Mouse (Mus musculus) embryonic fibroblast, embryonic 13.5 days (primary cell): Measurements from ENCODE around the gene Prss30. TPM values are rescaled to one million over a fixed set of nuclear protein-coding genes. Genes with fewer than 3 reads are reported as not detected.

Source experiments
- H3K27ac ChIP-seq: 2 replicates; pipeline ENCODE4 v1.5.1; 2012; ENCODE audit warnings: low read length, control low read depth, inconsistent platforms; ENCODE audit not compliant: insufficient read depth
- H3K4me1 ChIP-seq: 2 replicates; pipeline ENCODE4 v1.6.1; 2011; ENCODE audit warnings: low read length; ENCODE audit not compliant: control insufficient read depth, insufficient read depth
- H3K4me3 ChIP-seq: 2 replicates; pipeline ENCODE4 v1.5.1; 2011; ENCODE audit warnings: mild to moderate bottlenecking, control low read depth, low read length; ENCODE audit not compliant: insufficient read depth
- CTCF ChIP-seq: IDR thresholded peaks from 2 replicates; pipeline ENCODE4 v1.5.1; 2011; ENCODE audit warnings: mild to moderate bottlenecking, control low read depth, low read length, moderate library complexity, borderline replicate concordance; ENCODE audit not compliant: insufficient read depth
- POLR2A ChIP-seq: IDR thresholded peaks from 2 replicates; pipeline ENCODE4 v1.6.1; 2011; ENCODE audit warnings: low read depth, mild to moderate bottlenecking, control low read depth, low read length, moderate library complexity
- polyA plus RNA-seq: library from polyadenylated mRNA; stranded (reverse); fragments of >200 nt; gene quantifications from 2 replicates; pipeline ENCODE4 v1.2.4, GENCODE M21; 2011; ENCODE audit warnings: low read depth; ENCODE audit not compliant: missing spikeins, insufficient read length

Prss30 gene
- polyA plus RNA-seq, 1 experiment, result not detected

DNA sequence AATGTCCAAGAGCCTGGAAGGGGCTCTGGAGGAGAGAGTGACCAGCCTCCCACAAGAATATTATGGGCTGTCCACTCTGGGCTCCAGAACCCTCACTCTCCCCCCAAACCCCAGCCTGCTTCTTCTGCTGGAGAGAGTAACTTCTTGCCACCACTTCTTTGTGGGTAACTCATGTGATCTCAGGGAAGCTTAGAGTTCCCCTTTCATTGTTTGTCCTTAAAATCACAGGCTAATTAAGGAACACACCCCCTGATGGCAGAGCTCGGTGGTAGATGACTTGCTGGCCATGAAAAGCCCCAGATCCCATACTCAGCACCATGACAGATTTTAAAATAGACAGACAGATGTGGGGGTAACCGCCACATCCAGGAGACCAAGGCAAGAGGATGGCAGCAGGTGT is 26.6 kb upstream of the Prss30 start:
- Histone ChIP-seq H3K4me1 (no peaks in the 10 kb centered on the region), H3K27ac (no peak overlapping the region), H3K4me3 (no peak overlapping the region)
- no peak for TF ChIP-seq POLR2A
- no peak for TF ChIP-seq CTCF

DNA sequence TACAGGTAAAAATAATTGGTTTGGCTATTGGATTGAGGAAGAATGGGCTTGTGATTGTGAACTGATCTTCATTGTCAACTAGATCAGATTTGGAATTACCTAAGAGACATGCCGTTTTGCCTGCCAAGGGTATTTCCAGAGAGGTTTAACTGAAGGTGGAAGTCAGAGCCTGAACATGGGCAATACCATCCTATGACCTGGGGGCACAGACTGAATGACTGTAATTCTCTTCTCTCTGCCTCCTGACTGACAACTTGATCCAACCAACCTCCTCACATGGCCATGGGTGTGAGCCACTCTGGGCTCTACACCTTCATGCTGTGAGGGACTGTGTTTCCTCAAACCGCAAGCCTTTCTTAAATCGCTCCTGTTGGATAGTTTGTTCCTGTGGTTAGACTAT is 24.7 kb upstream of the Prss30 start:
- H3K4me1 ChIP-seq, result peaks cover 7% of the 10 kb centered on the region
- H3K27ac ChIP-seq, result no peak overlapping the region
- TF ChIP-seq POLR2A, result no peak
- TF ChIP-seq CTCF, result no peak
- H3K4me3 ChIP-seq, result no peak overlapping the region

DNA sequence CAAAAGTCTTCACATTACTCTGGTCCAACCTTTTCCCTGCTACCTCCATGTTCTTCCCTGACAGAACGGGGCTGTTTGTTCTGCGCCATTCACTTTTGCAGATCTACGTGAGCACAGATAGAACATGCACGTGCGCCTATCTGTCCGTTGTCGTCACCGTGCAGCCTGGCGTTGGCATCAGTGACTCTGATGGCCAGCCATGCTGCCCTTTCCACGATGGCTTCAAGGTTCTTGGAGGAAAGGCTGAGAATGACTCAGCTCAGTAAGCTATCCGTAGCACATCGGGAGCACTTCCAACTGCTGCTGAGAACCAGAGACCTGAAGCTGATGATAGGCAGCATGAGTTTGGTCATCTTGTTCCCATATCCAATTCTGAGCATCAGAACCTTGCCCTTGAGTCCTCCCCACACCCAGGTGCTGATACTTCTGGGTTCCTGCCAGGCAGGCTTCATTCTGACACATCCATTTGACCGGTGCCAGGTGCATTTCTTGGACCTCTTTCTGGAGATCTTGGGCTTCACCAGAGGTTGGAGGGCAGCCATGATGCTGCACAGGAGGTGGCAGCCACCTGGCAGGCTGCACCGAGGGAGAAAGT is 23.8 kb upstream of the Prss30 start:
- H3K4me3 ChIP-seq, result no peak overlapping the region
- TF ChIP-seq POLR2A, result no peak
- TF ChIP-seq CTCF, result no peak
- peaks cover 14% of the 10 kb centered on the region for H3K4me1 ChIP-seq

DNA sequence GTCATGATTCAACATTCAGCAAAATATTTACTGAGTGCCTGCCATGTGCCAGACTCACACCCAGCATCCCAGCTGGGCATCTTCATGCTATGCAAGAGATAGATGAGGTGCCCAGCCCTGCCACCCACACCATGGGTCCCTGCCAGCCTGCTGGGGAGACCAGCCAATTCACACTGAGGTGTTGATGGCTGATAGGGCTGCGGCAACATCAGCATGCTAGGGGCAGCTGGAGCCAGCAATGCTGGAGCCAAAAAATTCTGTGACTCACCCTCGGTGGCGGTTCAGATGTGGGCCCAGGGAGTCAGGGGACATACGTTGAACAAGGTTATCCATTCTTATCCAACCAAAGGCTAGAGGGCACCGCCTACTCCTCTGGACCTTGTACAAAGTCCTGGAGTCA is 20.0 kb upstream of the Prss30 start:
- H3K27ac ChIP-seq, result peak overlapping the region; percentile 31; the same call in 1 of the 2 replicates
- TF ChIP-seq CTCF, result no peak
- no peak for TF ChIP-seq POLR2A
- H3K4me1 ChIP-seq, result peaks cover 26% of the 10 kb centered on the region
- no peak overlapping the region for H3K4me3 ChIP-seq

More for the DNA sequence above, 23.8 kb upstream of the Prss30 start:
- H3K27ac ChIP-seq, result no peak overlapping the region

DNA sequence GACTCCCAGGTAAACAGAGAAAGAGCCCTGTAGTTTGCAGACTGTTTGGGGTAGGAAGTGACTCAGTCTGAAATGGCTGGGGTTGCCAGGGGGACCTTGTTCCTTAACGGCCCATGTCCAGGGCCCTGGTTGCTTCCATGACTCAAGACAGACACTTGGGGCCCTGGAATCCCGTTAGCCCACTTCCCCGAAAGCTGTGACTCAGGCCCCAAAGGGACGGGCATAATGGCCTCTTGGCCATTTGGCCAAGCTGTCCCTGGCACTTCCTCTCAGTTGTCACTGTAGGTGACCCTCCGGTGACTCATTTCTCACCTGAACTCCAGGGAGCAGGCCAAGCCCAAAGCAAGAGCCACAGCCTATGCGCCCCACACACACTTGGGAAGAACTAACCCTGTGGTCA is 18.0 kb upstream of the Prss30 start:
- TF ChIP-seq POLR2A (no peak), CTCF (no peak)
- H3K4me3 ChIP-seq, result no peak overlapping the region
- peak overlapping the region; percentile 12; the same call in 1 of the 2 replicates for H3K27ac ChIP-seq
- peaks cover 26% of the 10 kb centered on the region for H3K4me1 ChIP-seq

DNA sequence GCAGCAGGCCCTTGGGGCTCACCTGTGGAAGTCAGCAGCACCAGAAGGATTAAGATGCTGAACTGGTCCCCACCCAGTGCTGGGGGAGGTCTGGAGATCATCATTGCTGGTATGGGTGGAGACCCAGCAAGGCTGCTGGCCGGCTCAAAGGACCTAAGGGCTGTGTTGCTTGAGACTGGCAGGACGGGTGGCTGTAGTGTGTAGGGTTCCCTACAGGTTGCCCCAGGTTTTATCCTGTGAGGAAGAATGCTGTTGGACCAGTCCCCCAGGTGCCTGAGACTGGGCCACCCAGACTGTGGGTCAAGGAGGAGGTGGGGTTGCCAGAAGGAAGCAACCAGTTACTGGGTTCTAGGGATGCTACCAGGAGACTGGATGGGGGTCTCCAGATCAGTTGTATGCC is 17.5 kb upstream of the Prss30 start, which contains the start of gene Prss22:
Gene Prss22 (minus strand): TSS at position 200 of the 400 bp plus-strand sequence.
- no peak for TF ChIP-seq CTCF
- TF ChIP-seq POLR2A, result no peak
- peaks cover 26% of the 10 kb centered on the region for H3K4me1 ChIP-seq
- H3K27ac ChIP-seq, result peak within 1 kb of the TSS; percentile 12; the same call in 1 of the 2 replicates
- H3K4me3 ChIP-seq, result no peak within 1 kb of the TSS

DNA sequence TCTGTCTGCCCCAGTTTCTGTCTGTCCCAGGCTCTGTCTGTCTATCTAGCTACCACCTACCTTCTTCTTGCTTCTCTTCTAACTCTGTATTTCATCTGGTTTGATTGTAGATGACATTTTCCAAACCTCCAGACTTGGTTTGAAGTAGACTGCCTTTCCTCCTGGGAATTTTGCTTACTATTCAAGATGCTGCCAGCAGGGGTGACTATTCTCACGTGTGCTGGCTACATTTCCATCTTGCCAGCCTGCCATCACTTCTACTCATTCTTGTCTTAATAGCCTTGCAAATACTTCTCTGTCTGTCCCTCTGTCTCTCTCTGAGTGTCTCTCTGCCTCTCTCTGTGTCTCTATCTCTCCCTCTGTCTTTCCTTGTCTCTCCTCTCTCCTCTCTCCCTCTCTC is 15.1 kb upstream of the Prss30 start:
- TF ChIP-seq POLR2A (no peak), CTCF (no peak)
- Histone ChIP-seq H3K4me1 (peaks cover 22% of the 10 kb centered on the region), H3K4me3 (no peak overlapping the region), H3K27ac (no peak overlapping the region)

DNA sequence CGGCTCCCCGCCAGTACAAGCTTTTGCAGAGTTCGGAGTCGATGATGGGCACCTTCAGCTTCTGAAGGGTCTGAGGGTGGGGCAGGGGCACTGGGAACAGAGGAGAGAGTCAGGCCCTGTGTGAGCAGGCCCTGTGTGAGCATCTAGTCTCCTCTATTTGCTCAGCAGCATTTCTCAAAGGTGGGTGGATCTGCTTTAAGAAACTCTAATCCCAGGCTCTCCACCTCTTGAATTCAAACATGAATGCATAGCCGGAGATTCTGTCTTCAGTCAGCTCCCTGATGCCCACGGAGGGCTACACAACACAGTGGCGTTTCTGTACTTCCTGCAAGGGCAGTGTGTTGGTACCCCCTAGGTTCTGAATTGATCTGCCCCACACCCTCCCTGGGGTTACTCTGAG is 14.3 kb upstream of the Prss30 start:
- H3K27ac ChIP-seq, result no peak overlapping the region
- no peak overlapping the region for H3K4me3 ChIP-seq
- TF ChIP-seq POLR2A (no peak), CTCF (no peak)
- peaks cover 15% of the 10 kb centered on the region for H3K4me1 ChIP-seq

DNA sequence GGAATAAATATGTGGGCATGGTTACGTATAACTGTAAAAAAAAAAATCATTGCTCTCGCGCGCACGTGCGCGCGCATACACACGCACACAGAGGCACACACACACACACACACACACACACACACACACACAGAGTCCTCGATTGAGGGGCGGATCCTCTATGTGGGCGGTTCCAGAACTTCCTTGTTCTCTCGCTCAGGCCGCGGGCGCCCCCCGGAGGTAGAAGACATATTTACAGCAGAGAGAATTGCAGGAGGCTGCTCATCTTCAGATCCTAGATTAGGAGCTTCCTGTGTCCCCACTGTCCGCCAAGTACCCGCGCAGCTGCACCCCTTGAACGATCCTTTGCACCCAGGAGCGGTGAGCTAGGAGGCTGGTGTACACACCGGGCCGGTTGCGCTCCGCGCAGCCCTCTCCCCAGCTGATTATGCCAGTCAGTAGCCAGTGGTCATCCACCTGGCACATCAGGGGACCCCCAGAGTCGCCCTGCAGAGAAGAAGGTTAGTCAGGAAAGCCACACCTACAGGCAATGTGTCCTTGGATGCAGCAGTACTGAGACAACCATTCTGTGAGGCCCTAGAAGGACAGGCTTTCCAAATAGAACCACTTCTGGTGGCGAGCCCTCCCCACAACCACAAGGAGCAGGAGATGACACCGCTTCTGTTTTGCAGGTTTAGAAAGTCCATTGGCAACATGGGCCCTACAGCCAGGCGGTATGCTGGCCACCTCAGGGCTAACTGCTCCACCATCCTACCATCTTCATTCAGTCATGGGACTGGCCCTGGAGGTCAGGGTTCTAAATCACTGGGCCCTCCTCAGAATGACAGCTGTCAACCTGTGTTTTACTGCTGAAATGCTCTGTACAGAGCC is 13.4 kb upstream of the Prss30 start:
- H3K27ac ChIP-seq, result no peak overlapping the region

More for the DNA sequence above, 13.4 kb upstream of the Prss30 start:
- TF ChIP-seq POLR2A, result no peak
- 0 out of 2 replicates have a peak, but pooled peaks have one; percentile 22 for TF ChIP-seq CTCF
- Histone ChIP-seq H3K4me1 (peaks cover 11% of the 10 kb centered on the region), H3K4me3 (no peak overlapping the region)
